8 mouse cellular contexts compared by ENCODE assay signal in the genomic region with DNA sequence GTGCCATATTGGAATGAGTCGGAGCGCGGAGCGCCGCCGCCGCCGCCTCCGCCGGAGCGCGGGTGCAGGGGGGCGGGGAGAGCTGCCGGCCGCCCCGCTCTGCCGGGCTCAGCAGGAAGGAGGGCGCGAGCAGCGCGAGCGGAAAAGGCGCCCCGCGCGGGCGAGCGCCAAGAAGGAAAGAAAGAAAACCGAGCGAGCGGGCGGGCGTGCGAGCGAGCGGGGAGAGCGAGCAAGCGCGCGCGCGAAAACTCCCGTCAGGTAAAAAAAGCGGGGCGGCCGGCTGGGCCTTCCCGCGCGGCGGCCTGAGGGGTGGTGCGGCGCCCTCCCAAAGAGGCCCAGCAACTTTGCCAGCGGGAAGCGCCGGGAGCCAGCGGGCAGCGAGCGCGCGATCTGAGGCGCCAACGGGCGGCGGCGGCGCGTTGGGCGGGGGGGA. TPM values are rescaled to one million over a fixed set of nuclear protein-coding genes. Genes with fewer than 3 reads are reported as not detected.
DNase-seq lines count a peak whose midpoint lies in the region; ATAC-seq and TF ChIP-seq lines count a peak whose summit lies in the region.

No protein-coding gene starts in this region.

- 5% methylated on average over 40 of the region's 68 CpGs for WGBS in forebrain, postnatal 0 days
- WGBS in hindbrain, embryonic 10.5 days, result under 1% methylated on average over 66 of the region's 68 CpGs

- H3K27me3 ChIP-seq in forebrain, postnatal 0 days (ENCODE audit: insufficient read depth, low read length), result no peaks in the 10 kb centered on the region
- H3K27me3 ChIP-seq in hindbrain, embryonic 10.5 days (ENCODE audit: insufficient read depth, poor library complexity, severe bottlenecking), result peaks cover 15% of the 10 kb centered on the region

- H3K27ac ChIP-seq in forebrain, postnatal 0 days (ENCODE audit: low read depth, low read length), result peak overlapping the region; percentile 87
- peak overlapping the region; percentile 96 for H3K27ac ChIP-seq in hindbrain, embryonic 10.5 days

- H3K9me3 ChIP-seq in forebrain, postnatal 0 days (ENCODE audit: low read length), result no peaks in the 10 kb centered on the region
- H3K9me3 ChIP-seq in hindbrain, embryonic 10.5 days, result no peaks in the 10 kb centered on the region

- H3K4me1 ChIP-seq in forebrain, postnatal 0 days (ENCODE audit: insufficient read depth), result peaks cover 9% of the 10 kb centered on the region; the same call in 1 of the 2 replicates
- H3K4me1 ChIP-seq in hindbrain, embryonic 10.5 days (replicated peaks), result peaks cover 25% of the 10 kb centered on the region

- peak overlapping the region; percentile 73 for H3K9ac ChIP-seq in forebrain, postnatal 0 days

- peak; percentile 91 for ATAC-seq in forebrain, postnatal 0 days

- H3K4me2 ChIP-seq in forebrain, postnatal 0 days (ENCODE audit: low read depth), result peak overlapping the region; percentile 63

- H3K36me3 ChIP-seq in forebrain, postnatal 0 days (ENCODE audit: insufficient read depth), result no peaks in the 10 kb centered on the region
- H3K36me3 ChIP-seq in hindbrain, embryonic 10.5 days, result no peaks in the 10 kb centered on the region

- peak; percentile 61 for DNase-seq in NIH3T3 (ENCODE audit: low read depth)
- peak; percentile 66 for DNase-seq in c-Kit-positive CD71-positive TER-119-positive erythroid progenitor cells, embryonic 14.5 days (ENCODE audit: low spot score)
- DNase-seq in forebrain, postnatal 0 days, result peak; percentile 93
- peak; percentile 85 for DNase-seq in hindbrain, embryonic 10.5 days (ENCODE audit: low spot score)
- DNase-seq in left cerebral cortex, adult 11 months (ENCODE audit: low spot score), result peak; percentile 64
- DNase-seq in lung, postnatal 10 days, result peak; percentile 80
- peak; percentile 54 for DNase-seq in retina, adult 2 months (ENCODE audit: low read depth, low spot score)
- DNase-seq in thymus, postnatal 4 days, result peak; percentile 88

- no peak for TF ChIP-seq CTCF in forebrain, postnatal 0 days (IDR thresholded peaks at IDR 0.05; ENCODE audit: low read depth)

- H3K4me3 ChIP-seq in forebrain, postnatal 0 days (ENCODE audit: low read depth, low read length), result peak overlapping the region; percentile 92
- H3K4me3 ChIP-seq in hindbrain, embryonic 10.5 days, result peak overlapping the region; percentile 91

RNA-seq across cellular contexts. Expression of a gene that starts 1.0 kb away (rescaled TPM):
- total RNA-seq in forebrain, postnatal 0 days (2014; rRNA removed), result 8.1 and 15.5 TPM in 2 replicates
- 9.0 and 13.3 TPM in 2 replicates for polyA plus RNA-seq in forebrain, postnatal 0 days (2015; fragmentation: Nextera tagmentation; extraction: Ambion mirVana)
- 17.8 and 20.8 TPM in 2 replicates for polyA plus RNA-seq in hindbrain, embryonic 10.5 days (2016; fragmentation: Nextera tagmentation; extraction: Ambion mirVana)

Comparison
In these comparisons a context has a peak if more than half of its experiments do, and no peak if none do; other contexts are left out.
1. Peak in every context shown above with its lines: DNase-seq, ATAC-seq, H3K4me3 ChIP-seq and H3K27ac ChIP-seq.